Mouse (Mus musculus): Measurements from ENCODE around the gene Trib2. TPM values are rescaled to one million over a fixed set of nuclear protein-coding genes. Genes with fewer than 3 reads are reported as not detected.
A peak's percentile ranks its signal among the peaks of the same experiment; 100 is the strongest.

Gene Trib2
- total and polyA plus RNA-seq, 3 experiments = 8.1 to 13.5 (median 10.6) TPM

DNA sequence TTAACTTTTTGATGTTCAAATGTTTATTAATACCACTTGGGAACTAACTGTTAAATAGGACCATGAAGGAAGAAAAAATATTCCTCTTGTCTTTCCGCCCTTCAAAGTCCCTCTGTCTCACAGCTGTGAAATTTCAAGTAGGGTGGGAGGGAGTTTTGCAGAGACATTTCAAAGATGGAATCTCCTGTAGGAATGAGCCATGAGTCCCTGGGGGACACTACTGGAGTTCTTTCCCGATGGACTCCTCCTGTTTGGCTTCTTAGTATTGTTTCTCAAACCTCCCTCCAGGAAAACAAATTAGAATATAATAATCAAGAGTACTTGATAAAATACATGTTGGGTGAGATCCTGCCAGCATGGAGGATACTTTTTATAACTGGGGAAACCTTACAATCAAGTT is 62.1 kb downstream of the Trib2 start:
- in situ Hi-C loops (cut with MboI; ENCODE audit: low pct_ligation_motif_present, low pct_unique_long_range_greater_than_20kb, low sequenced_read_pairs) = no loop called here
- TF ChIP-seq JUN (IDR thresholded peaks at IDR 0.05; ENCODE audit: insufficient read depth, low read depth, low read length) (no peak), E2F4 (IDR thresholded peaks at IDR 0.05; ENCODE audit: insufficient replicate concordance, low read depth, low read length) (no peak), PAX5 (IDR thresholded peaks at IDR 0.05; ENCODE audit: low read length) (no peak), MAX (IDR thresholded peaks at IDR 0.05; ENCODE audit: low read length) (no peak), SMC3 (IDR thresholded peaks at IDR 0.05; ENCODE audit: low read depth, low read length) (no peak), MYC (IDR thresholded peaks at IDR 0.05; ENCODE audit: low read depth, low read length) (no peak), POLR2AphosphoS2 (IDR thresholded peaks at IDR 0.05; ENCODE audit: low read depth, low read length) (no peak), GABPA (IDR thresholded peaks at IDR 0.05; ENCODE audit: insufficient replicate concordance, low read depth, low read length) (no peak), KAT2A (IDR thresholded peaks at IDR 0.05; ENCODE audit: insufficient replicate concordance, low read length) (no peak), ELF1 (IDR thresholded peaks at IDR 0.05; ENCODE audit: low read depth, low read length) (no peak), CTCF (conservative IDR thresholded peaks at IDR 0.05 in 1 of 2, IDR thresholded peaks at IDR 0.05 in 1 of 2; ENCODE audit: low read depth in 2 of 2, low read length in 2 of 2) (no peak), MEF2A (IDR thresholded peaks at IDR 0.05; ENCODE audit: borderline replicate concordance, low read depth, low read length) (no peak), NELFE (IDR thresholded peaks at IDR 0.05; ENCODE audit: low read depth, low read length) (no peak), ZC3H11A (IDR thresholded peaks at IDR 0.05; ENCODE audit: low read depth, low read length) (no peak), CHD1 (IDR thresholded peaks at IDR 0.05; ENCODE audit: low read depth, low read length) (no peak), TCF12 (IDR thresholded peaks at IDR 0.05; ENCODE audit: low read depth, low read length) (no peak), MAFK (IDR thresholded peaks at IDR 0.05; ENCODE audit: insufficient replicate concordance, low read length) (no peak), NRF1 (IDR thresholded peaks at IDR 0.05; ENCODE audit: low read depth, low read length) (no peak)

DNA sequence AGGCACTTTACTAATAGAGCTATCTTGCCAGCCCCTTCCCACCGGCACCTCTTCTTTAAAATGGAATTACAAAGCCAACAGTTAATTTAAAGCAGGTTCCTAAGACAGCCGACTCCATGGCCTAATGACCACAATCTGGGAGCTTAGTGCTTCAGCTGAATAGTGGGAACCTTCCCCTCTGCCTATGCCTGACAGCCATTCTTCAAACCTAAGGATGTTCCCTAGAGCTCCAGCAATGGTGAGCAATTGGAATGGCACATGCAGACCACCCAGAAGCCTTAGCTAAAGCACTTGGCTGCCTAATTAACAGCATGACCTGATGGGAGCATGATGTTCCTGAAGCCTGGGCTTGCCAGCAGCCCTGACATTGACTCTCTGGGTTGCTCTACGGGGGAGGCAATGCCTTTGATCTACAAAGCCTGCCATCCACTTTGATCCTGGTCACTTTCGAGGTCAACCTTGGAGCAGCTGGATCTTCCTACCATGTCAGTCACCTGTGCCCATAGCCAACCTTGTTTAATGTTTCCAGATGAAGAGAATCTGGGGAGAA is 67.0 kb downstream of the Trib2 start:
- H3K9me3 ChIP-seq (replicated peaks; ENCODE audit: low read length) = no peaks in the 10 kb centered on the region
- H3K27me3 ChIP-seq (replicated peaks) = no peaks in the 10 kb centered on the region
- dilution Hi-C loops (cut with MboI; ENCODE audit: extremely low pct_ligation_motif_present, extremely low pct_unique_long_range_greater_than_20kb, low sequenced_read_pairs) = no loop called here
- in situ Hi-C loops (cut with MboI; ENCODE audit: low pct_ligation_motif_present, low pct_unique_long_range_greater_than_20kb, low sequenced_read_pairs) = no loop called here
- H3K4me2 ChIP-seq (ENCODE audit: insufficient read depth, low read depth, poor library complexity, severe bottlenecking) = no peak overlapping the region
- TF ChIP-seq JUND (conservative IDR thresholded peaks at IDR 0.05; ENCODE audit: low read depth, low read length) = no peak
- no peak for TF ChIP-seq RCOR1 (conservative IDR thresholded peaks at IDR 0.05; ENCODE audit: low read depth, low read length)
- TF ChIP-seq ZMIZ1 (IDR thresholded peaks at IDR 0.05; ENCODE audit: low read depth, low read length) = no peak
- TF ChIP-seq UBTF (IDR thresholded peaks at IDR 0.05; ENCODE audit: low read depth, low read length) = no peak
- TF ChIP-seq POLR2A (IDR thresholded peaks at IDR 0.05; ENCODE audit: low read depth, low read length) = no peak
- no peak for TF ChIP-seq TCF12 (IDR thresholded peaks at IDR 0.05; ENCODE audit: low read depth, low read length)
- no peaks in the 10 kb centered on the region for H3K79me2 ChIP-seq (replicated peaks; ENCODE audit: control insufficient read depth, extremely low read depth, insufficient read depth, poor library complexity, severe bottlenecking)
- no peak overlapping the region for H3K27ac ChIP-seq (ENCODE audit: insufficient read depth, low read depth)
- H3K4me1 ChIP-seq (ENCODE audit: control insufficient read depth in 1 of 2, insufficient read depth in 2 of 2) = peaks cover 6 to 13% of the 10 kb centered on the region in 2 experiments
- H3K9ac ChIP-seq (ENCODE audit: insufficient read depth, low read depth) = no peak overlapping the region
- no peaks in the 10 kb centered on the region for H3K36me3 ChIP-seq (replicated peaks in 1 of 2; ENCODE audit: control insufficient read depth in 1 of 2, insufficient read depth in 1 of 2, low read length in 1 of 2)
- no peak overlapping the region for H3K4me3 ChIP-seq (replicated peaks in 1 of 3; ENCODE audit: low read depth in 2 of 3, low read length in 2 of 3, poor library complexity in 1 of 3)
- DNase-seq (ENCODE audit: extremely low read depth) = no peak

More for the DNA sequence above, 62.1 kb downstream of the Trib2 start:
- Histone ChIP-seq H3K27me3 (replicated peaks) (no peaks in the 10 kb centered on the region), H3K36me3 (replicated peaks in 1 of 2; ENCODE audit: control insufficient read depth in 1 of 2, insufficient read depth in 1 of 2, low read length in 1 of 2) (no peaks in the 10 kb centered on the region), H3K4me3 (replicated peaks in 1 of 3; ENCODE audit: low read depth in 2 of 3, low read length in 2 of 3, poor library complexity in 1 of 3) (no peak overlapping the region), H3K79me2 (replicated peaks; ENCODE audit: control insufficient read depth, extremely low read depth, insufficient read depth, poor library complexity, severe bottlenecking) (no peaks in the 10 kb centered on the region), H3K4me2 (ENCODE audit: insufficient read depth, low read depth, poor library complexity, severe bottlenecking) (peak overlapping the region; percentile 18), H3K4me1 (ENCODE audit: control insufficient read depth in 1 of 2, insufficient read depth in 2 of 2) (peaks cover 8 to 24% of the 10 kb centered on the region in 2 experiments), H3K27ac (ENCODE audit: insufficient read depth, low read depth) (no peak overlapping the region), H3K9ac (ENCODE audit: insufficient read depth, low read depth) (no peak overlapping the region), H3K9me3 (replicated peaks; ENCODE audit: low read length) (no peaks in the 10 kb centered on the region)
- no peak for DNase-seq (ENCODE audit: extremely low read depth)
- dilution Hi-C loops (cut with MboI; ENCODE audit: extremely low pct_ligation_motif_present, extremely low pct_unique_long_range_greater_than_20kb, low sequenced_read_pairs) = no loop called here
